Mouse (Mus musculus) spleen, adult 12 weeks (tissue): ENCODE measurements around the gene Dnmt1.

Experiments
- DNase-seq: peaks from one replicate; pipeline ENCODE4 v3.0.0; 2022; ENCODE audit warnings: low spot score

The Dnmt1 gene

DNA sequence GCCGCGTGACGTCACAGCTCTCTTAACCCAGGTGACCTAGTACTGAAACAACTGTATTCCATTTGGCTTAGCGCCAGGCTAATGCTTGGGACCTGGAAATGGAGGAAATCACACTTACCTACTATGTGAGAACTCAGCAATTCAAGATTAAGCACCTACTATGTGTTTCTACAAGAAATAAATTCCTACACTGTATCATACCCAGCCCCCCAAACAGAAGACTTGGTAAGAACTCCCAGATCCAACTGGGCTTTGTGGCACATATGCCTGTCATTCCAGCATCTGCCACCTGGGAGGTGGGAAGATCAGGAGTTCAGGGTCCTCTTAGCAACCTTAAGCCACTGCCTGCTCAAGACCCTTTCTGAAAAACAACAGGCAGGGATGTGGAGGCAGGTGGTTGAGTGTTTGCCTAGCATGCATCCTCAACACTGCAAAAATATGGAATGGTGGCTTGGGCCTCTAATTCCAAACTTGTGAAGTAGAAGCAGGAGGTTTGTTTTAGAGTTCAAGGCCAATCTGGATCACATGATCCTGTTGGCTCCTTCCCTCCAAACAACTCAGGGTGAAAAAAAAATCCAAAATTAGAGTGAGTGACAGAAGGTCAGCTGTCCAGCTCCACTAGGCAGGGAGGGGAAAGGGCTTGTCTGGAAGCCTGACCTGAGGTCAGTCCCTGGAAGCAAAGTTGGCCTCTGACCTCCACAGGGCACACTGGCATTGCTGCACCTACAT, 17.4 kb upstream of the Dnmt1 start:
- no peak for DNase-seq

DNA sequence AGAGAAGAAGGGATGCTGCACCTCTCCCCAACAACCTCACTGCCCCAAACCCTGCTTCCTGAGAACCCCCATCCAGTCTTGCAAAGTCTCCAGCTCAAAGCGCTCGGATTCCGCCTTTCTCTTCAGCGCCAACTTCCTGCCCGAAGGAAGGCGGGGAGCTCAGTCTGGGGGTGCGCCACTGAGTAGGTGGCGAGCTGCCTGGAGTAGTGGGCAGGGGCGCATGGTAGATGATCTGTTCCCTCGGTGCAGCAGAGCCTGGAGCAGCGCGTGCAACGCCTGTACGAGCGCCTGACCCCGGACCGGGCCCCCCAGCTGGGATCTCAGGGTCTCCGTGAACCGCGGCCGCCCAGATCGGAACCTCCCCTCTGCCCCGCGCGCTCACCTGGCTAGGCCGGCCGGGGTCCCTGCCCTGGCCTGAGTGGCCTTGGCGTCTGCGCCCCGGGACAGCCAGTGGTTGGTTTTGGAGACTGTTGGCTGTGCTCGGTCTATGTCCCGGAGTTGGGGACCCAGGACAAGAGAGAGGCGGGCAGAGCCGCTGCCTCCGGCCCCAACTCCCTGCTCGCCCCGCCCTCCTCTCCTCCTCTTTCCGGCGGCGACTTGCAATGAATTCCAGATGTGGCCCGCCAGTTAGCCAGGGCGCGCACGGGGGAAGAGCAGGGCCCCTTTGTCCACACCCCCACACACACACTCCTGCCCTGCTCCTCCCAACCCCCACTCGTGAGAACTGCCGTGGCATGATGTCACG, 16.7 kb upstream of the Dnmt1 start, which contains the start of gene S1pr2:
Gene S1pr2 (minus strand): TSS at position 566 of the 745 bp plus-strand sequence.
- peak; percentile 27 for DNase-seq

DNA sequence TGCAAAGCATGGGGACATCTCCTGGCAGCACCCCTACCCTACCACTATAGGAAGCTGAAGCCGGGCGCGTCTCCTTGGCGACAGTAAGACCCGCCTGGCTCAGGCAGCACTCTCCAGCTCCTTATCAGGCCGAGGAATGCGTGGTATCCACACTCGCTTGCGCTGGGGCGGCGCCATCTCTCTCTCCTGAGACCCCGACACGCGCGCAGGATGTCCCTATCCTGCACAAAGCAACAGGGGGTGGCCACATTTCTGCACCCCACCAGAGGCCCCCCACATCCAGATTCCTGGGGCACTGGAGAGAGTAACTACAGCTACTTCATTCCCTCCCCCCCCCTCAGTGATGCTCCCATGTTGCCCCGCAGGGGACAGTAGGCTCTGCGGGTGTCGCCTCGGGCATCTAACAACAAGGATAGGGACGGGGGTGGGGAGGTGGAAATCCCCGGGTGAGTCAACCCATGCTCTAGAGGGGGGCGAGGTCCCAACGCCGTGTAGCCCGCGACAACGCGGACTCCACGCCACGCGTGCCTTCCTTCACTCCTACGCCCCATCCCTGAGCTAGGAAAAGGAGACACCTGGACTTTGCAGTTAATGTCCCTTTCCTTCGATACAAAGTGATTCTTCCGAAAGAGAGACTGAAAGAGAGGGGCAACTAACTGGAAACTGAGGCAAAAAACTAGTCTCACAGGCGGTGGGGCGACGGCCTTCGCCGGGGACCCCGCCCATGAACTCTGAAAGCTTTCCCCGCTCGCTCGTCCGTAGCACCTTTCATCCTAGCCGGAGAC, 15.9 kb upstream of the Dnmt1 start:
- DNase-seq = no peak

DNA sequence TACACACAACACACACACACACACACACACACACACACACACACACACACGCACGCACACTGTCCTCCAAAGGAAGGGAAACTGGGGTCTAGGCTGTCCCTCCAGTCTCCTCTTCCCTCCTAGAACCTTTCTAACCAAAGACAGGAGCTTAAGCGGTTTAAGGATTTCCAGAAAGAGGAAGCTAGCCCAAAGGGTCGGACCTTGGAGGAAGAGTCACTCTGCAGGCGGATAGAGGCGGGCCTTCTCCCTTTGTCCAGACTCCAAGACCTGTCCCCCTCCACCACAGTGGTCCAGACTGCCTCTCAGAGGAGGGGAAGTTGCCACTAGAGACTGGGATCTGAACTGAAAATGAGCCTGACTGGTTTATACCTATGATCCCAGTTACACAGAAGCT, 14.0 kb upstream of the Dnmt1 start:
- DNase-seq = no peak

DNA sequence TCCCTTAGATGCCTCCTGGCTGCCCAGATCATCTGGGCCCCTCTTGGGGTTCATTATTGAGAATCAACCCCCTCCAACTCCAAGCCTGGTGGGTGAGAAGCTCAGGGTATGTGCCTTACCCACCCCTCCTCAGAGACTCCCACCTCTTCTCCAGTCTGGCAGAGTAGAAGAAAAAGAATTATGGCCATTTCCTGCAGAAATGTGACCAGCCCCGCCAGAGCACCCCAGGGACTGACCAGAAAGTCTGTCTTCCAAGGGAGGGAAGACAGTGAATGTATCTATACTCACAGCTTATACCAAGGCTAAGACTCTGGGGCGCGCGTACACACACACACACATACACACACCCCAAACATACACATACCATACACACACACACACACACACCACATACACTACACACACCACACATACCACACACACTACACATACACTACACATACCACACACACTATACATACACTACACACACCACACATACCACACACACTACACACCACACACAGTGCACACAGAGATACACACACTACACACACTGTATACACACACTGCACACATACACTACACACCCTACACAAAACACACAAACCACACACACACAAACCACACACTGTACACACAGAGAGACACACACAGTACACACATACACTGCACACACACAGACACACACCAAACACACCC, 13.5 kb upstream of the Dnmt1 start:
- no peak for DNase-seq

DNA sequence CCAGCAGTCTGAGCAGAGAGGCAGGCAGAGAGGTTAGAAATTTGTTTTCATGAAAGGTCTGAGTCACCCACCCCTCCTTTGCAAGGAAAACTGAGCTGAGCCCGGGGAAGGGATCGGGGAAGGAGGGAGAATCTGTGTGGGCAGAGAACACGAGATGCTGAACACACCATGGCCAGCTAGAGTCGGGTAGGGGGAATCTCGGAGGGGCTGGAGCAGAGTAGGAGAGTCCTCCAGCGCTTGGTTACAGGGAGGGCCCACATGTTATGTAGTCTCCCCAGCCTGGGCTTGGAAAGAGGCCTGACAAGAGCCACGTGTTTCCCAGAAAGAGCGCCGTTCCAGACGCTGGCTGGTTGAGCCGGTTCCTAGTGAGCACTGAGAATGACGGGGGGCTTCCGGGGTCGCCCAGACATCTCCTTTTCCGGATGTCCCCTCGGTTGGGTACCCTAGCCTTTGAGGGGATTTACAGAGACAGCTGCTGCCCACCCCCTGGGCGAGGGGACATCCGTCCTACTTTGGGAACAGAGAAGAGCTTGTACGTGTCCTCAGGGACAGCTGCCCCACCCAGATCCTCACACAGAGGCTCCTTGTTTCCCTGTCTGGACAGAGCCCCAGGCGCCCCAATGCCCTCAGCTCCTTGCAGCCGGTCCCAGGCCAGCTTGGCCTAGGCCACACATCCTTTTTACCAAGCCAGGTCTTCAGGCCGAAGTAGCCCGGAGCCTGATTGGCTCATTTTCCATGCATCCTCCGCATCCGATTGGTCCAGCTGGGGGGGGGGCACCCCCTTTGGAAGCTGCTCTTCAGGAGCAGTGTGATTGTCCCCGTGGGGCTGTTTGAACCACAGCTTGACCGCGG, 12.7 kb upstream of the Dnmt1 start:
- no peak for DNase-seq

DNA sequence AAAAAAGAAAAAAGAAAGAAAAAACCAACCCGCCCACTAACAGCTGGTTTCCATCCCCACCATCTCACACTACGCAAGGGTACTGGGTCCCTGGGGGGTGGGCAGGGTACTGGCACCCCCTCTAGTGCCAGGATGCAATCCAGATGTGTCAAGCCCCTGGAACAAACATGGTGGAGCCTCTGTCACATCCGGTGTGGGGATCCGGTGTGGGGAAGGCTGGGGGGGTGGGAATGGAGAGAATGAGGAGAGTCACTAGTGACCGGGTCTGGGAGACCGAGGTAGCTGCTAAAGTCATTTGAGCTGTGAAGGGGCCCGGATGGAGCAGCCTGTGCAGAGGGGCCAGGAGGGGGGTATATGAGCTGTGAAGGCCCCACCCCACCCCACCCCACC, 12.1 kb upstream of the Dnmt1 start:
- no peak for DNase-seq

DNA sequence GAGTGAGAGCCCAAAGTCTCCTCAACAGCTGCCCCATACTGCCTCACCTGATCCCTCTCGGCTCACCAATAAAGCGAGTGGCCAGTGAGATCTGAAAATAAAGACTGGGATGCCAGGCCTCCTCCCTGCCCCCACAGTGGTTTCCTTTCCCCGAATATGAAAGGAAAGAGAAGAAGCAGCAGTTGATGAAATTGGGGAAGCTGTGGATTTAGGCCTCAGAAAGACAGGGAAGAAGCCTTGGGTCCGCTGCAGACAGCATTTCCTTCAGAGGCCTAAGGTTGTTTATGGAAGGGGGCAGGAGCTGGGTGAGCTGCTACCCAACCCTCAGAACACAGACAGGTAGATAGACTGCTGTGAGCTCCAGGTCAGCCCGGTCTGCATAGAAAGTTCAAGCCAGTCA, 7.1 kb upstream of the Dnmt1 start:
- no peak for DNase-seq

DNA sequence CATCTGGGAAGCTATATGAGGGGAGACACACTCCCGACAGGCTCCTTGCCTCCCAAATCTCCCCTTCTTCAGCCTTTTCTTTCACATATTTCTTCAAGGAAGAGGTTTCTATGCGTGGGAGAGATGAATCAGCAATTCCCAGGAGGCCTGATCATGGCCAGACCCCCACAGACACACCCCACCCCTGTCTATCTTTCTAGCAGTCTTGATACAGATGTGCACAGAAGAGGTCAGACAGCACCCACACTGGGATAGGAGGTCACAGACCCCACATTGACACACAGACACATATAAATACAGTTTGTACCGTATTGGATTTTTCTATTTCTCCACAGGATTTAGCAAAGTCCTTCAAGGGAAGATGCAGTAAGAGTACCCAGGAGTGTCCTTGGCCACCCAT, 6.3 kb upstream of the Dnmt1 start:
- DNase-seq = no peak

DNA sequence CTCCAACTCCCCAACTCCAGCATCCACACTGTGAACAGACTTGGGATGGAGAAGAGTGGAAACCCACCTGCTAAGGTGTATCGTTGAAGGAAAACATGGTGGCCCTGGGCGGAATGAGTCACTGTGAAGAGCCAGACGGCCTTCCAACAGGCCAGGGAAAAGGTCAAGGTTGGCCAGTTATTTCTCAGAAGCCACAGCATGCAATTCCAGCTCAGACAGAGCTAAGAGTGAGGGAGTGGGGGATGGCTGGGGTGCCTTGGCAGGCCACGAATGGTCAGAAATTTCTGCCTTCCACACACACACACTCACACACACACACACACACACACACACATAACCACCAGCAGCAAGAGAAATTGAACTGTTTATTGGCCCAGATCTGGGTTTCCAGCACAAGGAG, 5.9 kb upstream of the Dnmt1 start:
- DNase-seq = no peak

DNA sequence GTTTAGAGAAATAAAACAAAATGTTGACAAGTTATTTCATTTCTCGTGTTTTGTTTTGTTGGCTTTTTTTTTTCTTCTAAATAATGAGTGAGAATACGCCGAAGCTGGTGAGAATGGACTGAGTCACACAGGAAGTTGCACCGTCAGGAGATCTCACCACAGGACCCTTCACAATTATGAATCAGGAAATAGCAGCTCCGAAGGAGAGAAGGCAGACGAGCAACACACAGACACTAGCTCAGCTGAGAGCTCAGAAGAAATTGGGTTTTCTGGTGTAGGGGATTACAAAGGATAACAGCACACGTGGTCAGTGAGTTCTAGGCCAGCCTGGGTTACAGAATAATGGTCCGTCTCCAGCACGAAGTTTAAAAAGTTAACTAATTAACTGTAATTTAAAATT, 1.9 kb upstream of the Dnmt1 start:
- no peak for DNase-seq

DNA sequence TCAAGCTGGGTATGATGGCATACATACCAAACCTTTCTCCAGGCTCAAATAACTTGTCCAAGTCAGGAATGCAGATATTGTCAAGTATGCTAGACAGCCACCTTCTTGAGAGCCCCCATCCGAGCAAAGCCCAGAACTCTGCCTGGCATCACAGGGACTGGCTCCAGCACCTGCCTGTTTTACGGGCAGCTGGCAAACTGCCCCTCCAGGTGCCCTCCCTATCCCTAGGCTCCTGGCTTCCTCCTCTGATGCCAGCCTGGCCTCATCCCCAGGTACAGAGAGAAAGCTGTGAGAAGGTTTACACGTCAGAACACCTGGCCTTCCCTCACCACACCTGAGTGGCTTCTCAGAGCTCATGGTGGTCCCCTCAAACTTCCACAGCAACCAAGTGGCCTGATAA, 2.7 kb downstream of the Dnmt1 start:
- no peak for DNase-seq

DNA sequence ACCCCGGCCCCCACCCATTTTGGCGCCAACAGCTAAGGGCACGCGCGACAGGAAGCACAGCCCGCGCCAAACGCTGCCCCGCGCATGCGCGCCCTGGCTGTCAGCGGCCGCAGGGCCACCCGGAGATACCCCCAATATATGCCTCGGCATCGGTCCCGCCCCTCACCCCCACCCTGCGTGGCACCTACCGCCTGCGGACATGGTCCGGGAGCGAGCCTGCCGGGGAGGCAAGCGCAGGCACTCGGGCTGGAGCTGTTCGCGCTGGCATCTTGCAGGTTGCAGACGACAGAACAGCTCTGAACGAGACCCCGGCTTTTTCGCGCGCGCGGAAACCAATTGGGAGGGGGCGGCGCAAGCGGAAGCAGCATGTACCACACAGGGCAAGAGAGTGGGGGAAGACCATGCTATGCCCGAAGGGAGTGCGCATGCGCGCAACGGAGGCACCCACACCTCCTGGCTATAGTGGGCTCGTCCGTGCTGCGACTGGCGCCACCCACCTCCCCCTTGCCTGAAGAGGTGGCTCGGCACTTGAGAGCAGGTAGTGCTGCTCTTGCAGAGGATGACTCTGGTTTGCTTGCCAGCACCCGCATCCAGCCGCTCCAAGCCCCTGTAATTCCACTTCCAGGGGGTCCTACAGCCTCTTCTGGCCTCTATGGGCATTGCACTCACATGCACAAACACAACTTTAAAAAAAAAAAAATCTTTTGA, 7.0 kb downstream of the Dnmt1 start:
- peak; percentile 93 for DNase-seq

DNA sequence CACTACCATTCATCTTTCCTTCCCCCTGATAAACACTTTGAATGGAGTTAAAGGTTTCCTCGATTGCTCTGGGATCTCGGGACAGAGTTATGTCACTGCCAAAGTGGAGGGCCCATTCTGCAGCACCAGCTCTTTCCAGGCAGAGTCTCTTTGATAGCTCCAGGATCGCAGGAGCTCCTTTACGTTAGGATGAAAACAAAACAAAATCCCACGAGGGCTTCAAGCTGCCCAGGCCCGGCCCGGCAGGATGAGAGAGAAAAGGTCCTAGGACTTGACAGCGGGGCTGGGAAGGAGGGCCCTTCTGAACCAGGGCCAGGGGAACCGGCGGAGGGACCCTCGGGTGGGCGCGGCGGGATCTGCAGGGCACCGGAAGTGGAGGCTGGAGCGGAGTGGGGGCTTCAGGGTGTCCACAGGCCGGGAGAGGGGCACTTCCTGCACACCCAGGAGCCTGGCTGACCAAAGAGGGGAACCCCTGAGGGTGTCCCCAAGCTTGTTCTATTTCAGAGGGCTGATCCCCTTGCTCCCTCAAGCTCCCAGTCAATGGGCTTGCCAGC, 7.6 kb downstream of the Dnmt1 start:
- DNase-seq = no peak

DNA sequence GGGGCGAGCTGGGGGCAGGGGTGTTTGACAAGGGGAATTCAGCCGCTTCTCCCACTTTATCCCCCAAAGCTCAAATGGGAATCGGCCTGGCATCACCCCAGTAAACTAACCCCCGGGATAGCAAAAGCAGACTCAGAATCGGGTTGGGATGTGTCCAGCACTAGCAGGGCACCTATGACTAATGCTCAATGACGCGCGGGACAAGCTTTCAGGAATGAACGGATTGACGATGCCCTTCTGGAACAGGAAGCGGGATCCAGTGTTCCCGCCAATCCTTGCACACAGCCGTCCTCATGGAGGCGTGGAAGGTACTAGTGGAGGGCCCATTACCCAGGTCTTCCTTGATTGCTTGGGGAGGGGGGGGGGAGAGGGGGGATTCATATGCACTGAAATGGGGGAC, 8.2 kb downstream of the Dnmt1 start:
- DNase-seq = no peak

DNA sequence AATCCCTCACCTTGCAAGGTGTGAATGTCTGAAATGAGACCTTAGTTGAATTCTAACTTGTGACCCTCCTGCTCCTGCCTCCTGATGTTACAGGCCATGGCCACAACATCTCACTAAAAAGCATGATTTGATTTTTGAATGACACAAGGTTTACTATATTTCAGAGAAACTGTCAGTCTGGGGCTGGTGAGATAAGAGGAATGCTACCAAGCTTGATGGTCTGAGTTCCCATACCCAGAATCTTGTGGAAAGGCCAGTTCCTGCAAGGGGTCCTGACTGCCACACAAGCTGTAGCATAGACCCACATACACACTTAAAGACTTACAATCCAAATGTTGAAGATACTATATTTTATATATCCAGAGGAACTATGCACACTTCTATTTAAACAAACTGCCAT, 9.3 kb downstream of the Dnmt1 start:
- no peak for DNase-seq

DNA sequence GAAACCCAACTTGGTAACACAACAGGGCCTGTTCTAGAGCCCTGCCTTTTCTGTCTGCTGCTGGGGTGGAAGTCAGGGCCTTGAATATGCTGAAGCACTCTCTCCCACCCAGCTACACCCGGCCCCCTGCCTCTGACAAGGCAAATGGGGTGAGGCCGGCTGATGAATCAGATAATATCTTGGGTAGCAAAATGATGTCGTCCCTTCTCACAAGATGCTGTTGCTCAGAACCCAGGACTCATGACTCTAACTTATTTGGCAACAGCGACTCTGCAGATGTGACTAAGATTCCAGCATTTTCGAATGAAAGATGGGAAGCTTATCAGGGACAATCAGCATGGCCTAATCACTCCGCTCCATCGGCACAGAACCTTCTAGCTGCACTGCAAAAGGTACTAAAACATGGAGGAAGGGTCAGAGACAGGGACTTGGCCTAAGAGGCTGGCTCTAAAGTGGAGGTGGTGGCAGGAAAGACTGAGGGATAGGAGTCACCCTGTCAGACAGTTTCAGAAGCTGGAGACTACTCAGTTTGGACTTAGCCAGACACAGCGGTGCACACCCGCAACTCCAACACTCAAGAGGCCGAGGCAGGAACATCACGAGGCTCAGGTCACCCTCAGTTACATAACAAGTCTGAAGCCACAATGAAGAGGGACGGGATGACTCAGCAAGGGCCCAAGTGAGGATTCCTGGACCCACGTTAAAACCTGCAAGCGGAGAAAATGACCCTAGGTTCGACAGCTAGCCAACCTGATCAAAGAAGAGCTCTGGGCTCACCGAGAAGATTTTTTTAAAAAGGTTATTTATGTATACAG, 13.4 kb downstream of the Dnmt1 start:
- no peak for DNase-seq

DNA sequence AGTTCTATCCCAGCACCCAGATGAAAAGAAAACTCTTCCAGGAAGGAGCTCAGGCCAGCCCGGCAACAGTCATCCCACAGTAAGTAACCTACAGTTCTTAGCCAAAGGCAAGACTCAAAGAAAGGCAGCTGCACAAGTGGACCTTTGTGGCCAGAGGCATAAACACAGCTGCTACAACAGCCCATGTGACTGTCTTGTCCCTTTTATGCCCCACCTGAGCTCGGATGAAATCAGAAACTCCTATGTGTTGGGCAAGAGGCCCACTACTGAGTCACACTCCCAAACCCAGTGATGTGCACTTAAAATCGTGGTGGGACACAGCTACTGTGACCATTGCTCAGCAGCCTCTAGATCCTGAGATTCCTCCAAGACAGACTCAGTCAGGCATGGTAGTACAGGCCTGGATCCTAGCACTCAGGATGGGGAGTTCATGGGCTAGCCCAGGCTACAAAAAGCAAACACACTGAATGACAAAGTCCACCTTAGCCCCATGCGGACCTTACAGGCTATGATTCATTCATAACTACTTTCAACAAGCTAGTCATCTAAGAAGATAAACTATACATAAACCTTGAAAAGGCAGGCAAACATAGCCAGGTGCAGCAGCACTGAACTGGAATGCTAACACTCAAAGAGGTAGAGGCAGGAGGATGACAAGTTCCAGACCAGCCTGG, 14.9 kb downstream of the Dnmt1 start:
- DNase-seq = no peak

DNA sequence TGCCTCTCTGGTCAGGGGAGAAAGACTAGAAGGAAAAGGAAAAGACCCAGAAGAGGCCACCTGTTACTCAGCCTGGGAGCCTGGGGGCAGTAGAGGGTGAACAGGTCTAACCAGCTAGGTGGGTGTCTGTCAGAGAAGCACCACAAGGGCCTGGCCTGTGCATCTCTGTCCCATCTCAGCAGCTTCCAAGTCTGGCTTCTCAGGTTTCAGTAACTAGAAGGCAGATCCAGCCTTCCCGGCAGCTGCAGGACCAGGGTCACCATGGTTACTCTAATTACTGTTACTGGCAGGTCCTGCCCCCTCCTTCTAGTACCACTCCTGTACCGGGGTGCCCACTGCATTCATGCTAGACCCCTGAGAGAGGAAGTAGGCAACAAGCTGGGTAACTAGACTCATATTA, 15.8 kb downstream of the Dnmt1 start:
- DNase-seq = no peak
